Mouse (Mus musculus): ENCODE data around the gene Sec24b. TPM values are rescaled to one million over a fixed set of nuclear protein-coding genes. Genes with fewer than 3 reads are reported as not detected.

Sec24b gene
- polyA plus RNA-seq, 1 experiment from 2014 or later: 38.5 TPM

DNA sequence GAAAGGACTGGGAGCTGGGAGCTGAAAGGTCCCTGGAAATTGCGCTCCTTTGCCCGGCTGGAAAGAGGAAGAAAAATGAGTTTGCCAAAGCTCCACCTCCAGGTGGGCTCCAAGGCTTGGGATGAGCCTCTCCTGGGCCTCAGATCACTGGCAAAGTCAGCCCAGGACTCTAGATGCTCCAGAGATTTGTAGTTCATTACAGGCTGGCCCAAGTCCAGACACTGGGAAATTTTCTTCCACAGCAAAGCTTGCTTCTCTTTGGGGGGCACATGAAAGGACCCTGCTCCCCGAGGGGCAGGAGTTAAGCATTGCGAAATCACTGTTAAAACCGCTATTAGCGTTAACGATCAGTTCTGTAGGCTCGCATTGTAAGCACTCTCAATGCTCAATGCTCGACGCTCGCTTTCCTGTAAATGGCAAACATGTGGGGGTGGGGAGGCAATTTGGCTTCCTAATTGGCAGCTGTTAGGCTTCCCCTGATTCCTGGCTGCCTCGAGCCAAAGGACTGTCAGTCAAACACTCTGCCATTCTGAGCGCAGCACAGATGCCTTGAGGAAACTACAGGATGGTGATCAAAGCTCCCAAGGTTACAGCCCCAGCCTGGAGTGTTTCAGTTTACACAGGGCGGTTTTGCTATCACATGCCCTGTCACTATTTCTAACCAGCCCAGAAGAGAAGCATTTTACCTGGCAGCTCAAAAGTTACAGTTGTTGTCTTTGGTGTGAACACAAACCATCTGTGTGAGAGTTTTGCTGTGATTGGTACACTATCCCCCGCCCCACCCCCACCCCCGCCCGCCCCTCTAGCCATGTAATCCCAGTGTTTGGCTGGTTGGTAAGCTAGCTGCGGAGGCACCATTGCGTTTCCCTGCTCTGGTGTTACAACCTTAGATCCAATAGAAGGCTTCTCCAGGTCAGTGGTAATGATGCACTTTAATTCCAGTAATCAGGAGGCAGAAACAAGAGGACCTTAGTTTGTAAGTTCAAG, 90.5 kb downstream of the Sec24b start:
- peak; percentile 82 for ATAC-seq (ENCODE audit: low FRiP score)
- Histone ChIP-seq H3K9me3 (ENCODE audit: control insufficient read depth, low read length) (no peaks in the 10 kb centered on the region), H3K4me3 (replicated peaks; ENCODE audit: low read length) (peak overlapping the region; percentile 56), H3K4me1 (replicated peaks; ENCODE audit: control insufficient read depth, insufficient read depth, low read length) (peaks cover 10% of the 10 kb centered on the region), H3K9ac (peak overlapping the region; percentile 63; the same call in 1 of the 2 replicates), H3K36me3 (replicated peaks; ENCODE audit: control insufficient read depth, insufficient read depth) (no peaks in the 10 kb centered on the region), H3K4me2 (replicated peaks) (peak overlapping the region; percentile 95), H3K27me3 (ENCODE audit: control insufficient read depth, insufficient read depth, low read length) (peaks cover 23% of the 10 kb centered on the region), H3K27ac (0 out of 2 replicates have a peak overlapping the region, but pooled peaks have one; percentile 32)
- WGBS: 22% methylated on average over 19 of the region's 19 CpGs
- peak; percentile 77 for DNase-seq (ENCODE audit: low spot score)

DNA sequence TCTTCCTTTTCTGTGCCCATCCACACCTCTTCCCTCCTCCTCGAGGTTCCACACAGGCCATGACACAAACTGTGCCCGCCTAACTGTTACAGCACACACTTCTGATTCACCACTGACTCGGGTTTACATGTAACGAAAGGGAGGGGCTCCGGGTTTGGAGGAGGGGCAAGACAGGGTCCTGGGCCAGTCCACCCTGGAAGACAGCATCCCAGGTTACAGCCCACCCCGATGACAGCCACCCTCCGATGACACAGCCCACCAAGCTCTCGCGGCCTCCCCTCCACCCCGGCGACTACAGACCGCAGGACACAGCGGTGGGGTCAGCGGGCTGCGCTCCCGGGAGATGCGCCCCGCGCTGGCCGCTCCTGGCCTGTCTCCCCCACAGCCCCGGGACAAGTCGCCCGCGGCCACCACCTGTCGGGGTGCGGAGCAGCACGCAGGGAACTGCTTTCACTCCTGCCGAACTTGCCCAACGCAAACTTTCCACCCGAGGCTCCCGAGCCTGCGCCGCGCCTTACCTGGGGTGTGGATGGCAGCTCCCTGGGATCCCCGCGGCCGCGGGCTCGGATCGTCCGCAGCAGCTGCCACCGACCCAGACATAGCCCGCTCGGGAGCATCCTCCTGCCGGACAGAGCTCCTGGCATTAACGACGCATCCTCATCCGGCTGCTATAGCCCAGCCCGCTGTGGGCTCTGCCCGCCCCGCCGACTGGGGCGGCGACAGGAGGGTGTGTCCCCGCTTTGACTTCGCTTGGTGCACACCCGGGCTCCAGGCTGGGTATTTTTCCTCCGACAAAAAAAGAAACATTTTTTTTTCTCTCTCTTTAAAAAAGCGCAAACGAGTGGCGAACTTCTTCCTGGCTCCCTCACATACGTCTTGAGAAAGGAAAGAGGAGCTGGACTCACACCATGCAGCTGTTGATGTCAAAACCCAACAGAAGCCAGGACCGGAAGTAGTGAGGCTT, 91.6 kb downstream of the Sec24b start, which contains the start of gene Mcub:
Gene Mcub (minus strand): TSS at position 775 of the 964 bp plus-strand sequence.
- ATAC-seq (ENCODE audit: low FRiP score) (peak; percentile 69), DNase-seq (ENCODE audit: low spot score) (no peak)
- peaks cover 23% of the 10 kb centered on the region for H3K27me3 ChIP-seq (ENCODE audit: control insufficient read depth, insufficient read depth, low read length)
- H3K27ac ChIP-seq: 0 out of 2 replicates have a peak within 1 kb of the TSS, but pooled peaks have one; percentile 32
- 1% methylated on average over 62 of the region's 63 CpGs for WGBS
- peaks cover 10% of the 10 kb centered on the region for H3K4me1 ChIP-seq (replicated peaks; ENCODE audit: control insufficient read depth, insufficient read depth, low read length)
- H3K9ac ChIP-seq: peak within 1 kb of the TSS; percentile 63
- H3K9me3 ChIP-seq (ENCODE audit: control insufficient read depth, low read length): no peaks in the 10 kb centered on the region
- peak within 1 kb of the TSS; percentile 56 for H3K4me3 ChIP-seq (replicated peaks; ENCODE audit: low read length)
- H3K36me3 ChIP-seq (replicated peaks; ENCODE audit: control insufficient read depth, insufficient read depth): no peaks in the 10 kb centered on the region
- H3K4me2 ChIP-seq (replicated peaks): peak within 1 kb of the TSS; percentile 95

DNA sequence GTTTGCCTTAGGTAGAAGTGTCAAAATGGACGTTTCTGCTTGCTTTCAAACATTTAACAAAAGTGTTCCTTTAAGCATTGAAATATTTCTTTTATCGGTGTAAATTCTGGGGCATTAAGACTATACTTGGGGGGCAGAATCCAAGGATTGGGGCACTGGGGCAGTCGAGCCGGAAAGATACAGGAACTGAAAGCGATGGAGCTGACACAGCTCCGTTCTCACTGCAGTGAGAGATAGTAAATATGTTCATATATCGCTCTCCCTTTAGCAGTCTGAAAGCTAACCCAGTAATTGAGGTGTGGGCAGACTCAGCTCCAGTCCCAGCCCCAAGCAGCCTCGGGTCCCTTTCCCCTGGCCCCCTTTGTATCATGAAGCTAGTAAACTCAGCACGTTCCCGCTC, 92.3 kb downstream of the Sec24b start:
- ATAC-seq (ENCODE audit: low FRiP score): no peak; the same call in 1 of the 2 replicates
- WGBS: 38% methylated on average over 10 of the region's 10 CpGs
- peaks cover 10% of the 10 kb centered on the region for H3K4me1 ChIP-seq (replicated peaks; ENCODE audit: control insufficient read depth, insufficient read depth, low read length)

DNA sequence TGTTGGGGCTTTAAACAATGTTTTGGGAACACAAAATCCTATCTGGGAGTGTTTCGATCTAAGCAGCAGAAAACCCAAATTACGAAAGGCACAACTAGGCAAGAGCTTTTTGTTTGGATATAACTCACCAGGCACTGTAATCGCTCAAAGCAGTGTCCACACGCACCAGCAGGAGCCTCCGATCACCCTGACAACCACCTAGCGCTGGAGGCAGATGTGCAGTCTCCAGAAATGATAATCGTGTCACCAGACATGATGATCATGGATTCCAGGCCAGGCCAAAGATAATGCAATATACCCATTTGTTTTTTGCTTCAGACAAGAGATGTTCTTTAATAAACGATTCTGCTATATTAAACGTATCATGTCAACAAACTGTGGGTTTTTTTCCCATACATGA, 93.5 kb downstream of the Sec24b start:
- ATAC-seq (ENCODE audit: low FRiP score) (no peak), DNase-seq (ENCODE audit: low spot score) (no peak)
- 69% methylated on average over 9 of the region's 9 CpGs for WGBS
- no peak overlapping the region for H3K4me2 ChIP-seq (replicated peaks)
- H3K36me3 ChIP-seq (replicated peaks; ENCODE audit: control insufficient read depth, insufficient read depth): no peaks in the 10 kb centered on the region
- peaks cover 10% of the 10 kb centered on the region for H3K4me1 ChIP-seq (replicated peaks; ENCODE audit: control insufficient read depth, insufficient read depth, low read length)
- peaks cover 23% of the 10 kb centered on the region for H3K27me3 ChIP-seq (ENCODE audit: control insufficient read depth, insufficient read depth, low read length)
- H3K27ac ChIP-seq: no peak overlapping the region
- no peak overlapping the region for H3K4me3 ChIP-seq (replicated peaks; ENCODE audit: low read length)
- no peaks in the 10 kb centered on the region for H3K9me3 ChIP-seq (ENCODE audit: control insufficient read depth, low read length)
- H3K9ac ChIP-seq: no peak overlapping the region

More for the DNA sequence above, 92.3 kb downstream of the Sec24b start:
- Histone ChIP-seq H3K4me2 (replicated peaks) (peak overlapping the region; percentile 95), H3K9ac (no peak overlapping the region), H3K27ac (no peak overlapping the region), H3K9me3 (ENCODE audit: control insufficient read depth, low read length) (no peaks in the 10 kb centered on the region), H3K36me3 (replicated peaks; ENCODE audit: control insufficient read depth, insufficient read depth) (no peaks in the 10 kb centered on the region), H3K4me3 (replicated peaks; ENCODE audit: low read length) (peak overlapping the region; percentile 56; the same call in 1 of the 2 replicates), H3K27me3 (ENCODE audit: control insufficient read depth, insufficient read depth, low read length) (peaks cover 23% of the 10 kb centered on the region)
- no peak for DNase-seq (ENCODE audit: low spot score)

DNA sequence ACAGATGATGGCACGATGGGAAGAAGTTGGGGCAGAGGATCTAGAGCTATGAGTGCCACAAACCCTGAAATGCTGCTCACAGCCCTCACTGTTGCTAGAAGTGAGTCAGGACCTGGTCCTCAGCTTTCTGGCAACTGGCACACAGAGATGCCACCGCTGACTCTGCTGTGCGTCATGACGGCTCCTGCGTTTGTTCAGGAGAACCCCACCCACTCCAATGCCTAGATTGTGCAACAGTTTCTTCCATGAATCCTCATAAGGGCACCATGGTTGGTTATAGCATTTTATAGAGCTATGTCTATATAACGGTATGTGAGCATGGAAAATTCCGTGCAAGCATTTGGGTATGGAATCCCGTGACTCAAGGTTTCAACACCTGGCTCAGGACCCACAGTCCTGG, 96.7 kb downstream of the Sec24b start:
- H3K9ac ChIP-seq: no peak overlapping the region
- no peak overlapping the region for H3K4me3 ChIP-seq (replicated peaks; ENCODE audit: low read length)
- H3K4me2 ChIP-seq (replicated peaks): no peak overlapping the region
- no peaks in the 10 kb centered on the region for H3K9me3 ChIP-seq (ENCODE audit: control insufficient read depth, low read length)
- WGBS: 93% methylated on average over 8 of the region's 8 CpGs
- no peak for ATAC-seq (ENCODE audit: low FRiP score)
- no peak overlapping the region for H3K27ac ChIP-seq
- H3K36me3 ChIP-seq (replicated peaks; ENCODE audit: control insufficient read depth, insufficient read depth): no peaks in the 10 kb centered on the region
- DNase-seq (ENCODE audit: low spot score): no peak
- H3K4me1 ChIP-seq (replicated peaks; ENCODE audit: control insufficient read depth, insufficient read depth, low read length): no peaks in the 10 kb centered on the region; the same call in 1 of the 2 replicates
- H3K27me3 ChIP-seq (ENCODE audit: control insufficient read depth, insufficient read depth, low read length): peaks cover 16% of the 10 kb centered on the region

DNA sequence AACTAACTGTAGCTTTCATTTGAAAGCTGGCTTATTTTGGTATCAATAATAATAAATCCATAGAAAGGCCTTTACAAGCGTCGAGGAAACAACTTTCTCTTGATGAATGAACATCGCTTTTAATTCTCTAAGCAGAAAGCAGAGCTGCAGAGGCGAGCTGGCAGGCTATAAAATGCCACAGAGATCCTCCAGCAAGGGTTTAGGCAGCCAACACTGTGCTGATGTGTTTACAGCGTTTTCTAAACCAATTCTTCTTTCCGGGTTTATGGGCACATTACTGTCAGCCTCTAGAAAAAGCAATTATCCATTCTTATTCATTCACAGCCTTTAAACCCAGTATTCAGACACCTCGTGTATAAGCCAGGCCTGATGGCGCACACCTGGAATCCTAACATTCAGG, 98.8 kb downstream of the Sec24b start:
- Histone ChIP-seq H3K9me3 (ENCODE audit: control insufficient read depth, low read length) (no peaks in the 10 kb centered on the region), H3K36me3 (replicated peaks; ENCODE audit: control insufficient read depth, insufficient read depth) (no peaks in the 10 kb centered on the region), H3K4me2 (replicated peaks) (no peak overlapping the region), H3K27ac (no peak overlapping the region), H3K4me3 (replicated peaks; ENCODE audit: low read length) (no peak overlapping the region), H3K9ac (no peak overlapping the region), H3K4me1 (replicated peaks; ENCODE audit: control insufficient read depth, insufficient read depth, low read length) (no peaks in the 10 kb centered on the region), H3K27me3 (ENCODE audit: control insufficient read depth, insufficient read depth, low read length) (no peaks in the 10 kb centered on the region)
- WGBS: 75% methylated on average over 8 of the region's 8 CpGs
- no peak for DNase-seq (ENCODE audit: low spot score)
- no peak for ATAC-seq (ENCODE audit: low FRiP score)

DNA sequence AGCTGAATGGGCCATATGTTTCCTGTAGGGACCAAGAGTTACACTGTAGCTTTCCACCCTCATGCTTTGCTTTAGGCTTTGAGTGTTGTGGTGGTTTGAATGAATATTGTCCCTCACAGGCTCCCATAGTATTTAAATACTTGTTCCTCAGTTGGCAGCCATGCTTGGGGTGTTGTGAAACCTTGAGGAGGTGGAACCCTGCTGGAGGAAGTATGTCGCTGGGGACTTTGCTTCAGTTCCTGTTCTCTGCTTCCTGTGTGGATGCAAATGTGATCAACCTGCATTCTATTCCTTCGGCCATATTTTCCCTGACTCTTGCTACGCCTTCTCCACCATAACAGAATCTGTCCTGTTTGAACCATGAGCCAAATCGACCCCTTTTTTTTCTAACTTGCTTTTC, 108.1 kb downstream of the Sec24b start:
- 95% methylated on average over 4 of the region's 4 CpGs for WGBS
- H3K27me3 ChIP-seq (ENCODE audit: control insufficient read depth, insufficient read depth, low read length): no peaks in the 10 kb centered on the region
- no peak for ATAC-seq (ENCODE audit: low FRiP score)
- no peaks in the 10 kb centered on the region for H3K36me3 ChIP-seq (replicated peaks; ENCODE audit: control insufficient read depth, insufficient read depth)
- no peak overlapping the region for H3K27ac ChIP-seq
- no peak overlapping the region for H3K9ac ChIP-seq
- DNase-seq (ENCODE audit: low spot score): no peak
- H3K9me3 ChIP-seq (ENCODE audit: control insufficient read depth, low read length): no peaks in the 10 kb centered on the region
- H3K4me3 ChIP-seq (replicated peaks; ENCODE audit: low read length): no peak overlapping the region
- no peak overlapping the region for H3K4me2 ChIP-seq (replicated peaks)
- no peaks in the 10 kb centered on the region for H3K4me1 ChIP-seq (replicated peaks; ENCODE audit: control insufficient read depth, insufficient read depth, low read length)

DNA sequence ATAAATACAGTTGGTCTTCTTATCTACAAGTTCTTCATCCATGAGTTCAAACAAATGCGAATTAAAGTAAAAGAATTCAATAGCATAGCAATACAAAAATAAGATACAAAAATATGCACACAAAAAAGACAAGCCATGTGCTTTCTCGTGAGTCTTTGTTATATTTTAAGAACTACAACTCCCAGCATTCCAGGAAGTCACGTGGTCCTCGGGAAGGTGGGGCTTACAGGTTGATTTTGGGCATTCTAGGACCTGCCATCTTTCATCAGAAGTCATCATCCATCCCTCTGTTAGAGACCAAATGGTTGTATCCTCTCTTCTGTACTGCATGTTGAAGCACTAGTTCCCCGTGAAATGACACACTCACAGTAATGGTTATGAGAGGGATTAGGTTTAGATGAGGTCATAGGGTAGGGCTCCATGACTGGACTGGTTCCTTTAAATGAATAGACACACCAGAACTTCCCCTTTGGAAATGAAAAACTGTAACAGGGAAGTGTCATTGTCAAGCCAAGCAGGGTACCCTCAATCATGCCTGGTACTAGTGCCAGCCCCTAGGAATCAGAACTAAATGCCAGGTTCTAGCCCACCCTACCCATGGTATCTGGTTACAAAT, 112.1 kb downstream of the Sec24b start:
- H3K4me1 ChIP-seq (replicated peaks; ENCODE audit: control insufficient read depth, insufficient read depth, low read length): no peaks in the 10 kb centered on the region
- WGBS: 88% methylated on average over 5 of the region's 5 CpGs

More for the DNA sequence above, 112.1 kb downstream of the Sec24b start:
- no peaks in the 10 kb centered on the region for H3K9me3 ChIP-seq (ENCODE audit: control insufficient read depth, low read length)
- no peaks in the 10 kb centered on the region for H3K36me3 ChIP-seq (replicated peaks; ENCODE audit: control insufficient read depth, insufficient read depth)
- H3K27me3 ChIP-seq (ENCODE audit: control insufficient read depth, insufficient read depth, low read length): no peaks in the 10 kb centered on the region
- H3K9ac ChIP-seq: no peak overlapping the region
- no peak overlapping the region for H3K4me3 ChIP-seq (replicated peaks; ENCODE audit: low read length)
- ATAC-seq (ENCODE audit: low FRiP score): no peak
- H3K4me2 ChIP-seq (replicated peaks): no peak overlapping the region
- H3K27ac ChIP-seq: no peak overlapping the region
- no peak for DNase-seq (ENCODE audit: low spot score)

All from hindbrain, embryonic 14.5 days (tissue).